Mouse (Mus musculus): Measurements from ENCODE around the gene Wfdc3. TPM values are rescaled to one million over a fixed set of nuclear protein-coding genes. Genes with fewer than 3 reads are reported as not detected.

Wfdc3 gene
- 1.0 and 1.3 TPM in 2 replicates for polyA plus RNA-seq (2012; rRNA removed)

GRCm38 (mm10) chr2:164745843-164746479, at the start of gene Wfdc3, which contains the start of gene Dnttip1:
TSS of gene Wfdc3 (minus strand) at chr2:164745931.
TSS of gene Dnttip1 (plus strand) at chr2:164745983.

DNA sequence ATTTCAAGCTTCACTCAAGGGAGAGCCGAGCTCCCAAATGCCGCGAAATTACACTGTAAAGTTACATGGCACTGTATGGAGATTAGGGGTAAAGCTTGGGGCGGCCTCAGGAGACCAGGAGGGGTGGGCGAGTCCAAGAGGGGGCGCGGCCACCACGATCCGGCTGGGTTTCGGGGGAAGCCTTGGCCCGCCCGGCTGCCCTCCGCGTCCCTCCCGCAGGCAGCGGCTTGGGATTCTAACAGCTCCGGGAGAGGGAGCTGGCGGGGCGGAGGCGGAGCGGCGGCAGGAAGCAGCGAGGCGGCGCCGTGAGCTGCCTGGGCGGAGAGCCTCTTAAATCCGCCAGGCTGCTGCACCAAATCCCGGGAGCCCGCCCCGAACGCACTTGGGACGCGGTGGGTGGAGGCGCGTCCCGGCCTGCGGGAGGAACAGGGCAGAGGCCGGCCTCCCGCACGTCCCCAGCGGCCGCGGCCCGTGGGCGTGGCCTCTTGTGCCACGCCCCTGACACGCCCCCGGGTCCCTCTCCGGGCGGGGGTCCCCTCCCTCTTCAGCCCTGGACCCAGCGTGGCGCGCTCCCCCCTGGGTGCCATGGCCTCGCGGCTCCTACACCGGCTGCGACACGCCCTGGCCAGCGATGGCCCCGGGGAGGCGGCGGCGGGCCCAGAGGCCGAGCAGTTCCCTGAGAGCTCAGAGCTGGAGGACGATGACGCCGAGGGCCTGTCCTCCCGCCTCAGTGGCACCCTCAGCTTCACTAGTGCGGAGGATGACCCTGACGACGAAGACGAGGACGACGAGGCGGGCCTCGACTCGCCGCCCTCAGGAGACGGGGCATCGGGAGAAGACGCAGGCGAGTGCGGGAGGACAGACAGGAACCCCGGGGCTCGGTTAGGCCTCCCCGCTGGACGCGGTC, 40.0 kb upstream of the Wfdc3 start, which contains the start of gene Snx21:
Snx21 (plus strand) TSS at position 343 of the 907 bp plus-strand sequence.

DNA sequence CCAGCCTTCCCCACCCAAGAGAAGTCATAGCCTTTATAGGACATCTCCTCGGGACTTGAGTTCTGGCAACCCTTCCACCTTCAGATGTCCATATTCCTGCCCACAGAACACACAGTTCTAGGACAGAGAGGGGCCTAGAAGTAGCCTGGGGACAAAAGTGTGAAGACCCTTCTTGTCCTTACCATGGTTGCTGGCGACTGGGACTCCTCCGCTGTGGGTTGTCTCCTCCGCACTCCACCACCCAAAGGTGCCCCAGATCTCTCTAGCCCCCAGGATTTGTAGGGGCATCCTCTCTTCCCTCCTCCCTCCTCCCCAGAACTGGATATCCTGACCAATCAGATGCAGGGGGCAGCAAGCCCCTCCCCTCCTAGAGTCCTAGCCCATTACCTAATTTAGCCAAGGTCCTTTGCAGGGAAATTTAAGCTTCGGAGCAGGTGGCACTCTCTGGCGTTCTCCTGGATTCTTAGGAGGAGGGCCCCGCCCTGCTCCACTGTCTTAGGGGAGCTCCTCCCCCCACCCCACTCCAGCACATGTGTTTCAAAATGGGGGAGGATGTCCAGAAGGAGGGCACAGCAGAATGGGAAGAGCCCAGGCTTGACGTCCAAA, 33.9 kb upstream of the Wfdc3 start, which contains the start of gene Tnnc2:
Tnnc2 (minus strand) TSS at position 487 of the 606 bp plus-strand sequence.

GRCm38 (mm10) chr2:164769258-164770037, 23.7 kb upstream of the Wfdc3 start, which contains the start of gene Ube2c:
TSS of gene Ube2c (plus strand) at chr2:164769898.

GRCm38 (mm10) chr2:164715005-164715404, 30.7 kb downstream of the Wfdc3 start, which contains the start of gene Spint5:
TSS of gene Spint5 (plus strand) at chr2:164715305.

DNA sequence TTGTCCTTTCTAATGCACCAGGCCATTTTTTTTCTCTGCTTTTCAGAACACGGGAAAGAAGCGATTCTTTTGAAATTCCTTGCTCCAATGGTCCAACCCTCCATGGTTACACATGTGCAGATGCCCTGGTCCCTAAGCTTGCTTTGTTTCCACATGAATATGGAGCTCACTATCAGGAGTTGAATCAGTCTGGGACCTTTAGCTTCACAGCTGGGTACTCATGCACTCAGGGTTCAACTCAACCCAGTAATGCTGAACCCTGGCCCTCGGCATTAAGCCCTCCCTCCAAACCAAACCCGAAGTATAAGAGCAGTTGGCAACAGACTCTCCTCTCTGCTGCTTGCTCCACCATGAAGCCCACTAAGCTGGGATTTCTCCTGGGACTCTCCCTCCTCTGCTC, 47.5 kb downstream of the Wfdc3 start, which contains the start of gene Spint4:
Spint4 (plus strand) TSS at position 301 of the 400 bp plus-strand sequence.

DNA sequence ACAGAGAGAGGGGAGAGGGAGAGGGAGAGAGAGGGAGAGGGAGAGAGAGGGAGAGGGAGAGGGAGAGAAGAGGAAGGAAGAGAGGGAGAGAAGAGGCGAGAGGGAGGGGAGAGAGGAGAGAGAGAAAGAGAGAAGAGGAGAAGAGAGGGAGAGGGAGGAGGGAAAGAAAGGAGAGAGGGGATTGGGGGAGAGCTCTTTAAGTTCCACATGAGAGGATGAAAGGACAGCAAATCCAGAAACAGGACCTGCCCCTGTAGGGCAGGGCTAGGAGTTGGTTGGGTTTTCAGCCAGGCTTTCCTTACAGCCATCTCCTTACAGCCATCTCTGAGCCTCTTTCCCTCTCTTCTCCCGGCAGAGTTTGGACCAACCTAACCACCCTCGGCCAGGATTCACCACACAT, 60.9 kb downstream of the Wfdc3 start, which contains the start of gene Wfdc13:
Wfdc13 (plus strand) TSS at position 301 of the 400 bp plus-strand sequence.

Other genes with a start within 250 kb of the Wfdc3 start
- gene Pigt, start 248.4 kb downstream of the Wfdc3 start, polyA plus RNA-seq (2012; rRNA removed) = 81.4 and 104 TPM in 2 replicates
- gene Wfdc2, start 183.5 kb downstream of the Wfdc3 start, polyA plus RNA-seq (2012; rRNA removed) = 2.1 and 3.3 TPM in 2 replicates
- not detected in 2 replicates for gene Spint3, start 172.5 kb downstream of the Wfdc3 start, polyA plus RNA-seq (2012; rRNA removed)
- 0.15 TPM in 1 of 2 replicates, not detected in the other for gene Wfdc6a, start 160.5 kb downstream of the Wfdc3 start, polyA plus RNA-seq (2012; rRNA removed)
- not detected in 2 replicates for gene Eppin, start 152.3 kb downstream of the Wfdc3 start, polyA plus RNA-seq (2012; rRNA removed)
- not detected in 2 replicates for gene Wfdc6b, start 132.4 kb downstream of the Wfdc3 start, polyA plus RNA-seq (2012; rRNA removed)
- not detected in 2 replicates for gene Wfdc8, start 132.3 kb downstream of the Wfdc3 start, polyA plus RNA-seq (2012; rRNA removed)
- not detected in 2 replicates for gene Wfdc16, start 107.1 kb downstream of the Wfdc3 start, polyA plus RNA-seq (2012; rRNA removed)
- gene Wfdc10, start 89.9 kb downstream of the Wfdc3 start, polyA plus RNA-seq (2012; rRNA removed) = 0.21 TPM in 1 of 2 replicates, not detected in the other
- gene Wfdc9, start 89.3 kb downstream of the Wfdc3 start, polyA plus RNA-seq (2012; rRNA removed) = not detected in 2 replicates
- not detected in 2 replicates for gene Wfdc11, start 71.8 kb downstream of the Wfdc3 start, polyA plus RNA-seq (2012; rRNA removed)
- gene Wfdc13, start 60.8 kb downstream of the Wfdc3 start, polyA plus RNA-seq (2012; rRNA removed) = not detected in 2 replicates
- gene Spint4, start 47.4 kb downstream of the Wfdc3 start, polyA plus RNA-seq (2012; rRNA removed) = not detected in 2 replicates
- gene Spint5, start 30.6 kb downstream of the Wfdc3 start, polyA plus RNA-seq (2012; rRNA removed) = not detected in 2 replicates
- 51.1 and 51.2 TPM in 2 replicates for gene Dnttip1, start 52 bp upstream of the Wfdc3 start, polyA plus RNA-seq (2012; rRNA removed)
- gene Ube2c, start 24.0 kb upstream of the Wfdc3 start, polyA plus RNA-seq (2012; rRNA removed) = 38.6 and 43.3 TPM in 2 replicates
- 1.3 and 106 TPM in 2 replicates for gene Tnnc2, start 34.0 kb upstream of the Wfdc3 start, polyA plus RNA-seq (2012; rRNA removed)
- gene Snx21, start 39.9 kb upstream of the Wfdc3 start, polyA plus RNA-seq (2012; rRNA removed) = 47.2 TPM in 2 replicates
- 28.9 and 30.7 TPM in 2 replicates for gene Acot8, start 59.0 kb upstream of the Wfdc3 start, polyA plus RNA-seq (2012; rRNA removed)
- 9.1 and 9.4 TPM in 2 replicates for gene Zswim3, start 59.2 kb upstream of the Wfdc3 start, polyA plus RNA-seq (2012; rRNA removed)
- 8.7 and 11.1 TPM in 2 replicates for gene Zswim1, start 76.8 kb upstream of the Wfdc3 start, polyA plus RNA-seq (2012; rRNA removed)
- 0.12 TPM in 1 of 2 replicates, not detected in the other for gene Spata25, start 82.6 kb upstream of the Wfdc3 start, polyA plus RNA-seq (2012; rRNA removed)
- 116 TPM in 2 replicates for gene Ctsa, start 86.9 kb upstream of the Wfdc3 start, polyA plus RNA-seq (2012; rRNA removed)
- 5.8 and 5.9 TPM in 2 replicates for gene Neurl2, start 87.5 kb upstream of the Wfdc3 start, polyA plus RNA-seq (2012; rRNA removed)
- gene Pltp, start 111.8 kb upstream of the Wfdc3 start, polyA plus RNA-seq (2012; rRNA removed) = 45.2 and 48.1 TPM in 2 replicates
- 46.2 and 47.4 TPM in 2 replicates for gene Pcif1, start 133.4 kb upstream of the Wfdc3 start, polyA plus RNA-seq (2012; rRNA removed)
- 35.8 and 40.0 TPM in 2 replicates for gene Zfp335, start 165.8 kb upstream of the Wfdc3 start, polyA plus RNA-seq (2012; rRNA removed)
- gene Mmp9, start 194.8 kb upstream of the Wfdc3 start, polyA plus RNA-seq (2012; rRNA removed) = 8.3 and 18.9 TPM in 2 replicates
- 145 and 147 TPM in 2 replicates for gene Slc12a5, start 214.9 kb upstream of the Wfdc3 start, polyA plus RNA-seq (2012; rRNA removed)